Mouse (Mus musculus) heart, embryonic 16.5 days (tissue): ENCODE measurements around the gene Snrpd3. TPM values are rescaled to one million over a fixed set of nuclear protein-coding genes. Genes with fewer than 3 reads are reported as not detected.
A peak's percentile ranks its signal among the peaks of the same experiment; 100 is the strongest.
"Not testable (repeated sequence)": the region's sequence is repeated elsewhere in the genome, so short reads cannot be mapped to it uniquely, and the experiment has no call there.

Experiments used
- ATAC-seq: fragments of 200-750 bp; cut with Nextera tagmentation; replicated peaks from 2 replicates; pipeline ENCODE4 v1.8.0; 2017; ENCODE audit warnings: moderate number of reproducible peaks; ENCODE audit not compliant: insufficient read depth, low FRiP score; ENCODE audit errors: extremely low read depth
- H3K27ac ChIP-seq: fragments of 300-500 bp; sonication (generic); 2 replicates; pipeline ENCODE4 v1.5.1; 2014; ENCODE audit warnings: mild to moderate bottlenecking, low read length, control low read depth, moderate library complexity
- H3K27me3 ChIP-seq: fragments of 300-500 bp; sonication (generic); 2 replicates; pipeline ENCODE4 v1.6.1; 2014; ENCODE audit warnings: low read length, mixed read lengths; ENCODE audit not compliant: control insufficient read depth, insufficient read depth
- H3K36me3 ChIP-seq: fragments of 300-500 bp; sonication (generic); 2 replicates; pipeline ENCODE4 v1.6.1; 2014; ENCODE audit not compliant: control insufficient read depth, insufficient read depth
- H3K4me1 ChIP-seq: fragments of 300-500 bp; sonication (generic); 2 replicates; pipeline ENCODE4 v1.6.1; 2014; ENCODE audit warnings: low read length, mixed read lengths; ENCODE audit not compliant: control insufficient read depth, insufficient read depth
- H3K4me2 ChIP-seq: fragments of 300-500 bp; sonication (generic); 2 replicates; pipeline ENCODE4 v1.6.1; 2014; ENCODE audit warnings: low read depth, mild to moderate bottlenecking, control low read depth, low read length
- H3K4me3 ChIP-seq: fragments of 300-500 bp; sonication (generic); 2 replicates; pipeline ENCODE4 v1.5.1; 2014; ENCODE audit warnings: mild to moderate bottlenecking, control low read depth, low read length
- H3K9ac ChIP-seq: fragments of 300-500 bp; sonication (generic); 2 replicates; pipeline ENCODE4 v1.6.1; 2014; ENCODE audit warnings: low read length, control low read depth
- H3K9me3 ChIP-seq: fragments of 300-500 bp; sonication (generic); replicated peaks from 2 replicates; pipeline ENCODE4 v1.6.1; 2016; ENCODE audit warnings: low read length; ENCODE audit not compliant: control insufficient read depth
- WGBS: fragments of 180-500 bp; shearing (Covaris S2); extraction: QIAGEN DNeasy Blood & Tissue Kit; methylation state at CpG from one replicate; pipeline ENCODE4 v1.1.7; 2014; 5-methylcytosine and 5-hydroxymethylcytosine counted together
- polyA plus RNA-seq: library from polyadenylated mRNA; unstranded; fragments of >200 nt; fragmentation: Nextera tagmentation; extraction: Ambion mirVana; gene quantifications from 2 replicates; pipeline ENCODE4 v1.2.1, GENCODE M21; 2015

Gene Snrpd3
- polyA plus RNA-seq, 1 experiment from 2014 or later, result 90.4 TPM

- H3K27ac ChIP-seq, result no peak overlapping the region
- H3K4me2 ChIP-seq, result no peak overlapping the region
- ATAC-seq, result no peak
- H3K9ac ChIP-seq, result no peak overlapping the region
- no peaks in the 10 kb centered on the region for H3K36me3 ChIP-seq
- peaks cover 4% of the 10 kb centered on the region for H3K4me1 ChIP-seq
- no peaks in the 10 kb centered on the region for H3K27me3 ChIP-seq
- H3K4me3 ChIP-seq, result no peak overlapping the region
- no peaks in the 10 kb centered on the region for H3K9me3 ChIP-seq
Measured at GRCm38 (mm10) chr10:75495921-75496320, 21.4 kb upstream of the Snrpd3 start.

GRCm38 (mm10) chr10:75499214-75499613 is 18.1 kb upstream of the Snrpd3 start:
- H3K27ac ChIP-seq, H3K9me3 ChIP-seq, H3K4me2 ChIP-seq, H3K4me3 ChIP-seq, H3K36me3 ChIP-seq, H3K9ac ChIP-seq, H3K4me1 ChIP-seq, ATAC-seq, H3K27me3 ChIP-seq: not testable (repeated sequence)
- 75% methylated on average over 7 of the region's 7 CpGs for WGBS

- Histone ChIP-seq H3K4me3 (no peak overlapping the region), H3K4me2 (peak overlapping the region; percentile 16; the same call in 1 of the 2 replicates), H3K36me3 (0 out of 2 replicates have a peak, but pooled peaks cover 3% of the 10 kb centered on the region), H3K9ac (no peak overlapping the region), H3K27ac (no peak overlapping the region), H3K27me3 (no peaks in the 10 kb centered on the region), H3K9me3 (no peaks in the 10 kb centered on the region), H3K4me1 (peaks cover 4% of the 10 kb centered on the region)
- 51% methylated on average over 3 of the region's 3 CpGs for WGBS
- ATAC-seq, result no peak
Measured at GRCm38 (mm10) chr10:75499791-75500190, 17.6 kb upstream of the Snrpd3 start.

GRCm38 (mm10) chr10:75500345-75500744 is 17.0 kb upstream of the Snrpd3 start:
- Histone ChIP-seq H3K9me3 (no peaks in the 10 kb centered on the region), H3K36me3 (0 out of 2 replicates have a peak, but pooled peaks cover 3% of the 10 kb centered on the region), H3K27ac (no peak overlapping the region), H3K27me3 (no peaks in the 10 kb centered on the region), H3K4me3 (no peak overlapping the region), H3K9ac (no peak overlapping the region), H3K4me1 (peaks cover 2% of the 10 kb centered on the region), H3K4me2 (peak overlapping the region; percentile 16; the same call in 1 of the 2 replicates)
- WGBS, result 34% methylated on average over 7 of the region's 7 CpGs
- no peak; the same call in 1 of the 2 replicates for ATAC-seq

- 0 out of 2 replicates have a peak, but pooled peaks cover 3% of the 10 kb centered on the region for H3K36me3 ChIP-seq
- no peak overlapping the region for H3K9ac ChIP-seq
- no peak overlapping the region for H3K4me3 ChIP-seq
- H3K27ac ChIP-seq, result no peak overlapping the region
- no peaks in the 10 kb centered on the region for H3K27me3 ChIP-seq
- no peak for ATAC-seq
- 94% methylated on average over 1 of the region's 1 CpGs for WGBS
- no peaks in the 10 kb centered on the region; the same call in 1 of the 2 replicates for H3K4me1 ChIP-seq
- H3K4me2 ChIP-seq, result no peak overlapping the region
- no peaks in the 10 kb centered on the region for H3K9me3 ChIP-seq
Measured at GRCm38 (mm10) chr10:75501641-75502040, 15.7 kb upstream of the Snrpd3 start.

GRCm38 (mm10) chr10:75503692-75504091 is 13.7 kb upstream of the Snrpd3 start:
- no peak overlapping the region for H3K9ac ChIP-seq
- H3K9me3 ChIP-seq, result no peaks in the 10 kb centered on the region
- H3K27ac ChIP-seq, result no peak overlapping the region
- H3K27me3 ChIP-seq, result no peaks in the 10 kb centered on the region
- no peak overlapping the region for H3K4me3 ChIP-seq
- no peak overlapping the region for H3K4me2 ChIP-seq
- WGBS, result 91% methylated on average over 7 of the region's 7 CpGs
- peaks cover 18% of the 10 kb centered on the region for H3K36me3 ChIP-seq
- no peak for ATAC-seq
- no peaks in the 10 kb centered on the region; the same call in 1 of the 2 replicates for H3K4me1 ChIP-seq

GRCm38 (mm10) chr10:75504234-75505129 is 12.9 kb upstream of the Snrpd3 start:
- Histone ChIP-seq H3K9me3 (no peaks in the 10 kb centered on the region), H3K27me3 (no peaks in the 10 kb centered on the region), H3K36me3 (peaks cover 25% of the 10 kb centered on the region), H3K4me3 (no peak overlapping the region), H3K9ac (no peak overlapping the region), H3K27ac (no peak overlapping the region), H3K4me1 (no peaks in the 10 kb centered on the region; the same call in 1 of the 2 replicates), H3K4me2 (no peak overlapping the region)
- WGBS, result 79% methylated on average over 8 of the region's 8 CpGs
- no peak for ATAC-seq

GRCm38 (mm10) chr10:75505130-75505495 is 12.2 kb upstream of the Snrpd3 start:
- Histone ChIP-seq H3K9me3 (no peaks in the 10 kb centered on the region), H3K4me2 (no peak overlapping the region), H3K27me3 (no peaks in the 10 kb centered on the region), H3K4me1 (no peaks in the 10 kb centered on the region; the same call in 1 of the 2 replicates), H3K36me3 (peaks cover 32% of the 10 kb centered on the region), H3K27ac (no peak overlapping the region), H3K9ac (no peak overlapping the region), H3K4me3 (no peak overlapping the region)
- 69% methylated on average over 3 of the region's 3 CpGs for WGBS
- no peak for ATAC-seq

- not testable (repeated sequence) for H3K4me1 ChIP-seq, H3K27ac ChIP-seq, H3K27me3 ChIP-seq, H3K9ac ChIP-seq, ATAC-seq, H3K4me2 ChIP-seq, H3K4me3 ChIP-seq, H3K9me3 ChIP-seq
- H3K36me3 ChIP-seq, result peaks cover 40% of the 10 kb centered on the region
- 88% methylated on average over 3 of the region's 3 CpGs for WGBS
Measured at GRCm38 (mm10) chr10:75505928-75506327, 11.4 kb upstream of the Snrpd3 start.
